Mouse (Mus musculus) cortical plate, adult 2 months (tissue): Measurements from ENCODE around the gene Cds2.

Source experiments
- CTCF ChIP-seq: fragments of 200-500 bp; IDR thresholded peaks from 2 replicates; pipeline ENCODE4 v1.5.1; 2011; ENCODE audit warnings: mild to moderate bottlenecking, control low read depth, low read length; ENCODE audit not compliant: insufficient read depth; ENCODE audit errors: extremely low read depth
- POLR2A ChIP-seq: fragments of 200-500 bp; IDR thresholded peaks from 2 replicates; pipeline ENCODE4 v1.6.1; 2011; ENCODE audit warnings: mild to moderate bottlenecking, low read length, control low read depth; ENCODE audit not compliant: insufficient read depth; ENCODE audit errors: extremely low read depth

GRCm38 (mm10) chr2:132235975-132236374 is 27.0 kb upstream of the Cds2 start:
- TF ChIP-seq POLR2A: no peak
- TF ChIP-seq CTCF: no peak
